Mouse (Mus musculus) large intestine, adult 2 months (tissue): Measurements from ENCODE around the gene Cyp8b1. TPM values are rescaled to one million over a fixed set of nuclear protein-coding genes. Genes with fewer than 3 reads are reported as not detected.
A peak's percentile ranks its signal among the peaks of the same experiment; 100 is the strongest.

Source experiments
- DNase-seq: peaks from one replicate; pipeline ENCODE4 v3.0.0-alpha.2; 2012; ENCODE audit warnings: low read depth, low spot score
- WGBS: fragments of 180-500 bp; shearing (Covaris S2); methylation state at CpG from one replicate; pipeline ENCODE4 v1.1.7; 2018; 5-methylcytosine and 5-hydroxymethylcytosine counted together
- polyA plus RNA-seq: library from polyadenylated mRNA; depleted of rRNA; stranded (reverse); fragments of >200 nt; gene quantifications from 2 replicates; pipeline ENCODE4 v1.2.3, GENCODE M21; 2012; rRNA removed

The Cyp8b1 gene
- polyA plus RNA-seq = 0.07 and 0.09 TPM in 2 replicates

DNA sequence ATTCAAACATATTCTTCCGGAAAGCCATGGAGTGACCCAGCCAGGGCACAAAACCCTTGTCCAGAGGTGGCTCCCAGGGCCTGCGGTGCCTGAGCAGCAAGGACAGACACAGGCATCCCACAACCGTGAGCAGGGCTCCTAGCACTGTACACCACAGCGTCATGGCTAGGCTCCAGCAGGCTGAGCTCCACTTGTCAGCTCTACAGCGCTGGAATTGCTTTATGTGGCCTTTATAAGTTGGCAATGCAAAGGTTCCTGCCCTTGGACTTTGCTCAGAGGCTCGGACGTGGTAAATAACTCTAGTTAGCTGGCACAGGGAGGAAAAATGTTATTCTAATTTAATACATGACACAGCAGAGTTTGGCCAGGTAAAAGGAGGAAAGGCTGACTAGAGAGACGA is at the start of gene Cyp8b1:
Gene Cyp8b1 (minus strand): TSS at position 204 of the 400 bp plus-strand sequence.
- WGBS = 33% methylated on average over 8 of the region's 8 CpGs
- DNase-seq = peak; percentile 86

DNA sequence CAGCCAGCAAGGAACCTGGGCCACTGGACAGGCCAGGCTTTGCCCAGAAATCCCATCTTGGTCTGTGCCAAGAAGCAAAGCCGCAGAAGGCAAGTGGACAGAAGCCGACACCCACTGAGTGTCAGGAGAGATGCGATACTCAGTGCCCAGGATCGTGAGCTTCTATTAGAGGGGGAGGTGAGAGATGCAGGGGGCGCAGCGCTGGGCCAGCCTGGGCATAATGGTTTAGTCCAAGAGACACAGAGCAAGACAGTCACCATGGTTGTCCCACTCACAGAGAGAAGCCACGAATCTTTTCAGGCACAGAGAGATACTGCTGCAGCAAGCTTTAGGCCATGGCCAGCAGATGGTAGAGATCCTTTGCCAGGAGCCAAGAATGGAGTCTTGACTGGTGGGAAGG is 48.8 kb upstream of the Cyp8b1 start:
- 87% methylated on average over 7 of the region's 7 CpGs for WGBS
- no peak for DNase-seq

DNA sequence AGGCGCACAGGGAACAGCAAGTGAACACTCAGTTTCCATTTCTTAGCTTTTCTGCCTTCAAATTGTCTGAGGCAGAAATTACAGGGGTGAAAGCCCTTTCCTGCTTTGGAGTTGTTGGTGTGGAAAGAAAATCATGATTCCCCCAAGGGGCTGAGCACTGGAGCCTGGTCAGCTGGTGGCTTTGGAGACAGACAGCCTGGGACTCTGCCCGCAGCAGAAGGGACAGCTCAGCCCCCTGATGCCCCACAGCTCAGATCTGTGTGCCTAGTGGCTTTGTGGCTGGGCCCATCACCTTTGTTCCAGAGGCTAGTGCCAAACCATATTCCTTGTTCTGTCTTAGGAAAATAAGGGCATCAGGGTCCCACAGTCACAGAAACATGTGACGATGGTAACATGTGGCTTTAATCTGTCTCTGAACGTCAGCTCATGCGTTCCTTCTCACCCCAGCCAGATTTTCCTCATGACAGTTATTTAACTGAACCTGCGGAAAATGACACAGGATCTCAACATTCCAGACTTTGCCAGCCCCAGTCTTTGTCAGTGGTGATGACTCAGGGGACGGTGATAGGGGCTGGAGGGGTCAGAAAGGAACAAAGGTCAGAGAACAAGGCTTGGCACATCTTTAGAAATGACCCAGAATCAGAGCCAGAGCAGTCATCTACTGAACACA is 44.0 kb upstream of the Cyp8b1 start:
- DNase-seq = no peak
- 56% methylated on average over 7 of the region's 7 CpGs for WGBS

DNA sequence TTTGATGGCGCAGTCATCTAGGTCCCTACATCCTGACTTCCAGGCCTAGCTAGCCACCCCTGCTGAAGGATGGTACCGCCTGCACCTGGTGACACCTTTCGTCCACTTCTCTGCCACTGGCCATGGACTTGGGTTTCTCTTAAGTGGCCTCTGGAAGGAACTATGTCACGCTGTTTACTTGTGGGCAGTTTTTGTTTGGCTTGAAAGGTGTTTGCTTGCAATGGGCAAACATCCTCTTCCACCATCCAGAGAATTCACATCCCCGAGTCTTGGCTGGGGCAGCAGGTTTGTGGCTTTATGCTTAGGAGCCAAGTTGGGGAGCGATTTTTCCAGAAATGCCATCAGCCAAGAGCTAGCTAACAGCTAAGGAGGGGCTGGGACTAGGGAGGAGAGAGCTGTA is 36.5 kb upstream of the Cyp8b1 start:
- DNase-seq = no peak

DNA sequence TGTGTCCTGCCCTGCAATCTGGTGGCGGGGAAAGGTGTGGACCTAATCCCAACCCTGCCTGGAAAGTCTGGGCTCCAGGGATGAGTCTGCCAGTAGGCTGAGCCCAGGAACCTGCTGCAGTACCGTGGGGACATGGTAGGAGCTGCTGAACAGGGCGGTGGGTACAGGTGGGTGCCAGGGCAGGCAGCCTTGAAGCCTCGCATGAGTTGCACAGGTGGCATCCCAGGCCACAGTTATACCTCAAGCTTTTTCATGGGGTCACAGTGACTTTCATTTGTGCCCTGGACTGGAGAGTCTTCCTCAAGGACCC is 35.0 kb upstream of the Cyp8b1 start:
- no peak for DNase-seq
- WGBS = 44% methylated on average over 4 of the region's 4 CpGs

More for the DNA sequence above, 36.5 kb upstream of the Cyp8b1 start:
- WGBS = 77% methylated on average over 6 of the region's 6 CpGs

DNA sequence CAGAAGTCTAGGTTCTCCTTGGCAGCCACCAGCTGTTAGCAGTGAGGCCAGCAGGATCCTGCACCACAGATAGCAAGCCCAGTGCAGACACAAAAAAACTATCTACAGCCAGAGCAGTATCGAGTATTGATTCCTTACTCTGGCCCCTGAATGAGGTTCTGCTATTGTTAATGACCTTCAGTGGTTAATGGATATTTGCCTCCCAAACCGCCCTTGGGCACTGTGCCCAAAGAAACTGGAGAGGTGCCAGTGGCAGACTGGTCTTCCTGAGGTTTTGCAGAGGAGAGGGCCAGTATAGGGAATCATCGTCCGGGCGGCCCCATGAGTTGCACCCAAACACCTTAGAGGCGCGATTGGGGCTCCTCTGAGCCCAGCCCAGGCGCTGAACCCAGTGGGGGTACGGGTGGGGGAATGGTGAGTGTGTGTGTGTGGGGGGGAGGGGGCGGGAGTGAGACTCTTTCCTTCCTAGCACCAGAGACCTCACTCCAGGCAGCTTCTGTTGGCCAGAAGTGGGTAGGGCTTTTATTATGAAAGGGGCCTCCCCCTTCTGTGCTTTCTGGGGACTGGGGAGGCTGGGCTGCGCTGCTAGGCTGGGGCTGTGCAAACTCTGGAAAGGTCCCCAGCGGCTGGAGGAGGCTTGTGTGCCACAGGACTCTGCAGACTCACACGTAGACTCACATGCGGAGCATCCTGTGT is 34.5 kb upstream of the Cyp8b1 start, which contains the start of gene Fam198a:
Gene Fam198a (plus strand): TSS at position 571 of the 696 bp plus-strand sequence.
- DNase-seq = no peak
- 5% methylated on average over 14 of the region's 14 CpGs for WGBS

DNA sequence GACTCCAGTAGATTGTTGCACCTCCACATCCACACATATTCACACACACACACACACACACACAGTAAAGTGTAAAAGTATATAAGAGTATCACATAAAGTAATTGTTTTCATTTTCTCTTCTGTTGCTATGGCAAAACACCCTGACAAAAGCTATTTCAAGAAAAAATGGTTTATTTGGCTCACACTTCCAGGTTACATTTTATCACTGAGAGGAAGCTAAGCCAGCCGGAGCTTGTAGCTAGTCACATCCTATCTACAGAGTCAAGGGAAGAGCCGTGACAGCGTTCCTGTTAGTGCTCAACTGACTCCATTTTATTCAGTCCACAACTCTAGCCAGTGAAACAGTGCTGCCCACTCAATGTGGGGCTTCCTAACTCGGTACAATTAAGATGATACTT is 32.3 kb upstream of the Cyp8b1 start:
- no peak for DNase-seq
- 72% methylated on average over 4 of the region's 4 CpGs for WGBS

DNA sequence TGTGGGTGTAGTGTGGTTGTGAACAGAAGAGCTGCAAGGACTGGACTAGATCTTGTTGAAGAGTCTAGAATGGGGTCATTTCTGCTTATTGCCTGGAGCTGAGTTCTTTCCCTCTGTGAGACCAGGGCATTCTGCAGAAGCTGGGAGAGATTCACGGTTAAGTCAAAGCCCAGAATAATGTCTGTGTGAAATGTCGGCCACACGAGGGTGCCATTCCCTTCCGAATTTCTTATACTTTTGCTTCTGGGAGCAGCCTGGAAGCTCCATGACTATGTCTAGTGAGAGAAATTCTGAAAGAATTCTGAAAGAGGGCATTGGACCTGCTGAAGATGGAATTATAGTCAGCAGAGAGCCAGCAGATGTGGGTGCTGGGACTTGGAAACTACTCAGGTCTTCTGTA is 31.7 kb upstream of the Cyp8b1 start:
- no peak for DNase-seq
- WGBS = 6% methylated on average over 4 of the region's 4 CpGs

DNA sequence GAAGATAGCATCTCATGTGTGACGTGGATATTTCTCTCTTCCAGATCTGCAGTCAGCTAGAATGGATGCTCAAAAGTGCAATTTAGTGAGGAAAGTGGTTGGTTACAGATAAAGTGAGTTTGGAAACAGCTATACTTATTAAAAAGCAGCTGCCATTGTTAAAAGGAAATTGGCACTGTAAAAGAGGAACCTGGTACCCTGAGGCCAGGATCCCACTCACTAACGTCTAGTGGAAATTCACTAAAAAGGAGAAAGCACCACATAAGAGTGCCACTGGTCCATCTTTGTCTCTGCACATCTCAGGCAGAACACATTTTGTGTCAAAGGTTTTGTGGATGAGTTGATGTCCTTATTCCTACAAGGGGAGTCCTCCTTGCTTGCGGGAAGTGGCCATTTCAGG is 27.5 kb upstream of the Cyp8b1 start:
- DNase-seq = no peak
- 79% methylated on average over 3 of the region's 3 CpGs for WGBS

DNA sequence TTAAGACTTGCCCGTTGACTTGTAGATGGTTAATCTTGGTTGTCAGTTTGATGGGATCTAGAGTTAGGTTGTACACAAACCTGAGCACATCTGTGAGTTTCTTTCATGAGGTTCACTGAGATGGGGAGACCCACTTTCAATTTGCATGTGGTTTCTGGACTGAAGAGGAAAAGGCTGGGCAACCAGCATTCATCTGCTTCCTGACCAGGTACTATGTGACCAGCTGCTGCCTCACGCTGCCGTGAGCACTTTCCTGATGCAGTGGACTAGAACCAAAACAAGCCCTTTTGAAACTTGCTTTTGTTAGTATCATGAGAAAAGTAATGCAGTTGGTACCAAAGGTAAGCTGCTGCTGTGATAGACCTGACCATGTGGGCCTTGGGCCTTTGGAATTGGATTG is 26.9 kb upstream of the Cyp8b1 start:
- WGBS = 80% methylated on average over 3 of the region's 3 CpGs

DNA sequence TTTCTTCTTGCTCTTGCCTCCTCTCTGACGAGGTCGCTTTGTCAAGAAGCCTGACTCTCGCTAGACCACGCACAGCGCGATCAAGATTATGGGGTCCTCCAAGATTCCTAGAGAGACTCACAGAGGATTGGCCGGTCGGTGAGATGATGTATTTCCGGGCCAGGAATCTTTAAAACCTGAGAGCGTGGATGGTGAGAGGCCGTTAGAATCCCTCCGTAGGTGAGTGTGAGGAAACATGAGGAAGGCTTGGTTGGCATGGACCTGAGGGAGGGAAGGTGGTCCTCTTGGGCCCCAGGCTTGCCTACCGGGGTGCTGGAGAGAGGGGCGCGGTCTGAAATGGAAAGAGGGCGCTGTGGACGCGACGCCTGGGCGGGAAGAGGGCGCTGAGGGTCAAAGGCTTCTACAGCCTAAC is 21.8 kb upstream of the Cyp8b1 start:
- 51% methylated on average over 21 of the region's 21 CpGs for WGBS

More for the DNA sequence above, 26.9 kb upstream of the Cyp8b1 start:
- no peak for DNase-seq

DNA sequence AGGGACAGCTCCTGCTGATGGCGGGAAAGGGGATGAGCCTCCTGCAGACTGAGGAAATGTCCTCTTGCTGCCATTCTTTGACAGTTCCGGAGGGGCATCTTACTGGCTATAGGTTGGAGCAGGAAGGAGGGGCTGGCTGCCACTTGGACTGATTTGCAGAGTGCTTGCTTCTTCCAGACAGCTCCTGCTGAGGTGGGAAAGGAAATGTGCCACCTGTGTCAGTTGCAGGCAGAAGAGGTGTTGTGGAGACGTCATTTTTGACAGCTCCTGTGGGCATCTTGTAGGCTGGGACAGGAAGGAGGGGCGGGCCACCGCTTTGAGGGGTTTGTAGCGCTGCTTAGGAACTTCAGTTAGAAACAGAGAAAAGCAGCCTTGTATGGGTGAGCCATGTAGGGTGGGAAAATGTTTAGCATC is 21.4 kb upstream of the Cyp8b1 start:
- WGBS = 59% methylated on average over 6 of the region's 6 CpGs
- DNase-seq = no peak

More for the DNA sequence above, 21.8 kb upstream of the Cyp8b1 start:
- no peak for DNase-seq

DNA sequence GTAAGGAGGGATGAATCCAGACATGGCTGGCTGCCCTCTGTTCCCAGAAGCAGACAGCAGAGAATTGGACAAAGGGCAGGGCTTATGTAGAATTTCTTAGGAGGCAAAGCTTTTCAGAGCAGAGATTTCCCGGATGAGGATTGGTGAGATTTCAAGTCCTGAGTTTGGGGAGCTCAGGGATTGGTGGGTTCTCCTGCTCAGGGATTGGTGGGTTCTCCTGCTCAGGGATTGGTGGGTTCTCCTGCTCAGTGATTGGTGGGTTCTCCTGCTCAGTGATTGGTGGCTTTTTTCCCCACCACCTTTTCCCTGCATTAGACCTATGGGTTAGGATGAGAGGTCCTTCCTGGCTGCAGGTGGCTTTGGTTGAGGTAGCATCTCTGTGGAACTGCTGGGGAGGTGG is 20.8 kb upstream of the Cyp8b1 start:
- WGBS = 56% methylated on average over 1 of the region's 1 CpGs
- no peak for DNase-seq

DNA sequence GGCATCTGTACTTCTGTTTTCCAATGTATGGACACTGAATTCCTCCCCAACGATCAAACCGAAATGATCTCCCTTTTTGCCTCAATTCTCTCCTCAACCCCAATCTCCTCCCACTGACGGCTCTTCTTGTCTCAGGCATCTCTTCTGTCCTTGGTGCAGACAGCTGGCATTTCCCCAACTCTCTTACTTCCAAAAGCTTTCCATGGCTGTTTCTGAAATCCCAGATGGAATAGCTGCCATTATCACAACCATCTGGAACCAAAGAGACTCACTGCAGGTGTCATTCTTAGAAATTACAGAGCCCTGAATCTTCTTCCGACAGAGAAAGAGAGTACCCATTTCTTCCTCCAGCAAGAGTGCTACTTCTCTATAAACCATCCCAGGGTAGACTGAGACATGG is 18.8 kb upstream of the Cyp8b1 start:
- WGBS = 80% methylated on average over 4 of the region's 4 CpGs
- no peak for DNase-seq

DNA sequence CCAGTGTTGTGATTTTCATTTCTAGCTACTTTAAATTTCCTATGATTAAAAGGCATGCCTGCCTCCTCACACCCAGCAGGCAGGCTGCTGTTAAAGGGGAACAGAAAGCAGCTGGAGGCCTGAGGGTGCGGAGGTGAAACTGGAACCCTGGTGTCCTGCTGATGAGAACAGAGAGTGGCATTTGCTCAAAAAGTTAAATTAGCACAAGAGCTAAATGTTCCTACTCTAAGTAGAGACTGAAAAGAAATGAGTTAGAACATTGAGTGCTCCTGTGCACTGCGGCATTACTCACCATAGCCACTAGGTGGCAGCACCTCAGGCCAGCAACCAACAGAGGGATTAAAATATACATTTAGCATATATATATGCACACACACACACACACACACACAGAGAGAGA is 12.4 kb upstream of the Cyp8b1 start:
- 29% methylated on average over 2 of the region's 2 CpGs for WGBS
- DNase-seq = no peak

DNA sequence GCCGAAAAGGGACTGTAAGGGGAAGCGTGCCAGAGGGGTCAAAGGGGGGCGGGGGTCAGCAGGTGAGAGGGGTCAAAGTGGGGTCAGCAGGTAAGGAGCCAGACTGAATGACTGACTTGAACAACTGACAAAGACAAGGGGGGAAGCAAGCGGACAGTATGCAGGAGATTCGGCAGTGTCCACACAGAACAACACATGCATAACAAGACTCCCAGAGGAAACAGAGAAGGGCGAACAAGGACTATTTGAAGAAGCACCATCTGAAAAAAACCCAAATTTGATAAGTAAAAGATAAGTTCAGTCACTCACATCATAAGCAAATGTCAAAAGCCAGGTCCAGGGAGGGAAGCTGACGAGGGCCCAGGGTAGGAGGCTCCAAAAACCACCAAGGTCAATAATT is 11.6 kb upstream of the Cyp8b1 start:
- 71% methylated on average over 7 of the region's 7 CpGs for WGBS
- no peak for DNase-seq

DNA sequence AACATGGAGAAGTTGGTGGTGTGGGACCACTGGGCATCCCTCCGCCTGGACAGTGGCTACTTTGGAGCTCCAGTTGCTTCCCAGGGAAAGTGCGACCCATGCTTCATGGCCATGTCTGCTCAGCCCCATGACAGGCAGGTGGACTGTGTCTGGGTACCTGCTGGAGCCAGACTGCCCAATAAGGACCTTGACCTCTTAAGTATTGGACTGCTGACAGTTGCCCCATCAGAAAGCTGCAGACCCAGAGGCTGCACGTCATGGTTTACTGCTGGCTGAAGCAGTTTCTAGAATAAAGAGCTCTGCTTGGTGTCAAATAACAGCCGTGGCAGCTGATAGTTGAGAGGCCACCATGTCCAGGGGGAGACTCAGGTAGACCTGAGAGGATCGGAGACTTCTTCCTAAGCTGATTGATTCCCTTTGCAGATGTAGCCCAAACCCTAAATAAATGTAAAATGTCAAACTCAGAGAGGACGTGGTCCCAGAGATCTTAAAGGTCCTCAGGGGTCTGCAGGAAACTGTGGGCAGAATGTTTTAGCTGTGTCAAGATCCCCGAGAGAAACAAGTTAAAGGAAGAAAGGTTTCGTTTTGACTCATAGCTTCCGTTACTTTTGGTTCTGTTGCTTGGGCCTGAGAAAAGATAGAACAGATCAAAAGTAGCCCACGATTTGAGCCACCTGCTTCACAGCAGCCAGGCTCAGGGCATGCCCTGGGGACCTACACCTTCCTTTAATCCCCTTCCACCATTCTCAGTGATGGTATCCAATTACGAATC is 10.7 kb upstream of the Cyp8b1 start:
- 51% methylated on average over 11 of the region's 11 CpGs for WGBS
- no peak for DNase-seq

DNA sequence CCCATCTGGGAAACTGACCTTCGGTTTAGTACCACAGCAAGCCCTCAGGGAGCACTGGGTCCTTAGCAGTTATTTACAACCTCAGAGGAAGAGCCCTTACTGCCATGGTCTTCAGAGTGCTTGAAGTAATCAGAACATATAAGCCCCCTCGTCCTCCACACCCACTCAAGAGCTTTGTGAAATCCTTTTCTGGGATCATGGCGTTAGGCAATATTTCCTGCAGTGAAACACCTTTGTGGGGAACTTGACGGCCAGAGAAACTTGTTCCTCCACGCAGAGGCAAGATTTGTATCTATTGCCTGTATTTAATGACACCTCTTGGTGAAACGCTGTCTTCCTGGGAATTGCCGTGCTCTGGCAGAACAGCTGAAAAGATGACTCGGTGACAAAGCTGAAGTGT is 9.9 kb upstream of the Cyp8b1 start:
- no peak for DNase-seq
- WGBS = 33% methylated on average over 8 of the region's 8 CpGs

DNA sequence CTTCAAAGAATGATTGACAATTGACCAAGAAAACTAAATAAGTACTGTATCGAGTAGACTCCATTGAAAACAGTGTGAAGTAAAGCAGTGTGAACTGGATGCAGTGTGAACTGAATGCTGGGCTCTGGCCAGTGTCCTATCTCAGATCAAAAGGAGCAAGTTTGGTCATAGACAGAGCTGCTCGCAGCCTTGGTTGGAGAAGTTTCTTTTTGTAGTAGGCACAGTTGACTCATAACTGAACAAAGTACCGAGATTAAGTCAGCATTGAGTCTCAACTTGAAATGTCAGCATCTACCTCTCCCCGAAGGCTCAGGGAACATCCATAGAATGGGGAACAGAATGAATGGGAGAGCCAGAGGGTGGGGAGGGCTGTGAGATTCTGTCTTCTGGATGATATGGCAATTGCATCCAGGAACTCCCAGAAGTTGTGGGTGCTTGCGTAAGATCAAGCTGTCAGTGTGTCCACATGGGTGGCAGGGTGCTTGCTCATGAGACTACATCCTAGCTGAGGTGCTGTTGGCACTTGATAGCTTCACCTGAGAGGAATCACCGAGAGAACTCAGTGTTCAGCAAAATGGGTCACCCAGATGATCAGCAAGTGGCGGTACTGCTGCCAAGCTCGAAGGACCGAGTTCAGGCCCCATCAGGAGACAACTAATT is 8.9 kb upstream of the Cyp8b1 start:
- 85% methylated on average over 9 of the region's 9 CpGs for WGBS
- DNase-seq = no peak

DNA sequence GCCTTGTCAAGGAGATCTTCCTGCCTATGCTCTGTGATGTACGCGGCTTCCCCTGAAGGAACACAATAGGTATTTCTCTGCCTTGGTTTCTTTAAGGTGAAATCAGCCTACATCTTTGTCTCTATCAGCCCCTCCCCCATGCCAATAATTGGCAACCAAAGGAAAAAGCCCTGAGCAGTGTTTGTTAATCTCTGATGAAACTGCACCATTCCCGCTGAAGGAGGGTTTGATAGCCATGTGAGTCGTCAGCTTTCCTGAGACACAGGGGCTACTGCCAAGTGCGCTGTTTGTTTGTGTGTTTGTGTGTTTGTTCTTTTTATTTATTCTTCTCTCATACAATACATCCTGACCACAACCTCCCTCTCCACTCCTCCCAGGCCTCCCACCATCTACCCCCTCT is 7.8 kb upstream of the Cyp8b1 start:
- DNase-seq = no peak
- WGBS = 72% methylated on average over 5 of the region's 5 CpGs
